Mouse (Mus musculus) kidney, embryonic 14.5 days (tissue): Measurements from ENCODE around the gene Hoxa10. TPM values are rescaled to one million over a fixed set of nuclear protein-coding genes. Genes with fewer than 3 reads are reported as not detected.
A peak's percentile ranks its signal among the peaks of the same experiment; 100 is the strongest.

Experiments used
- ATAC-seq: fragments of 200-750 bp; cut with Nextera tagmentation; 2 replicates; pipeline ENCODE4 v1.8.0; 2017; ENCODE audit warnings: moderate number of reproducible peaks, mild to moderate bottlenecking, moderate TSS enrichment, moderate library complexity; ENCODE audit not compliant: low FRiP score, low TSS enrichment
- H3K27ac ChIP-seq: fragments of 300-500 bp; sonication (generic); 2 replicates; pipeline ENCODE4 v1.5.1; 2014; ENCODE audit warnings: low read depth, mild to moderate bottlenecking, low read length, moderate library complexity, mixed read lengths
- H3K27me3 ChIP-seq: fragments of 300-500 bp; sonication (generic); 2 replicates; pipeline ENCODE4 v1.6.1; 2014; ENCODE audit warnings: mild to moderate bottlenecking, low read length; ENCODE audit not compliant: control insufficient read depth, insufficient read depth
- H3K36me3 ChIP-seq: fragments of 300-500 bp; sonication (generic); 2 replicates; pipeline ENCODE4 v1.6.1; 2014; ENCODE audit warnings: low read length, mixed read lengths; ENCODE audit not compliant: control insufficient read depth, insufficient read depth
- H3K4me1 ChIP-seq: fragments of 300-500 bp; sonication (generic); 2 replicates; pipeline ENCODE4 v1.6.1; 2014; ENCODE audit warnings: low read length, mixed read lengths; ENCODE audit not compliant: control insufficient read depth, insufficient read depth
- H3K4me2 ChIP-seq: fragments of 300-500 bp; sonication (generic); replicated peaks from 2 replicates; pipeline ENCODE4 v1.6.1; 2014; ENCODE audit warnings: low read depth, mild to moderate bottlenecking, low read length
- H3K4me3 ChIP-seq: fragments of 300-500 bp; sonication (generic); 2 replicates; pipeline ENCODE4 v1.5.1; 2014; ENCODE audit warnings: mild to moderate bottlenecking, low read length
- H3K9ac ChIP-seq: fragments of 300-500 bp; sonication (generic); 2 replicates; pipeline ENCODE4 v1.6.1; 2014; ENCODE audit warnings: low read depth, mild to moderate bottlenecking, low read length, moderate library complexity
- H3K9me3 ChIP-seq: fragments of 300-500 bp; sonication (generic); 2 replicates; pipeline ENCODE4 v1.6.1; 2016; ENCODE audit warnings: low read length; ENCODE audit not compliant: control insufficient read depth
- WGBS: fragments of 180-500 bp; shearing (Covaris S2); extraction: QIAGEN DNeasy Blood & Tissue Kit; methylation state at CpG from one replicate; pipeline ENCODE4 v1.1.7; 2014; 5-methylcytosine and 5-hydroxymethylcytosine counted together
- polyA plus RNA-seq: library from polyadenylated mRNA; unstranded; fragments of >200 nt; fragmentation: Nextera tagmentation; extraction: Ambion mirVana; gene quantifications from 2 replicates; pipeline ENCODE4 v1.2.1, GENCODE M21; 2014

Hoxa10 gene
- 177 and 186 TPM in 2 replicates for polyA plus RNA-seq

GRCm38 (mm10) chr6:52240389-52241000 is at the start of gene Hoxa10:
Gene Hoxa10 (minus strand): TSS chr6:52240854.
- H3K27me3 ChIP-seq = no peaks in the 10 kb centered on the region; the same call in none of the 2 replicates
- peak within 1 kb of the TSS; percentile 83 for H3K4me2 ChIP-seq
- H3K4me1 ChIP-seq = peaks cover 21% of the 10 kb centered on the region
- peak within 1 kb of the TSS; percentile 96 for H3K9ac ChIP-seq
- H3K27ac ChIP-seq = peak within 1 kb of the TSS; percentile 98
- peak; percentile 69 for ATAC-seq
- peak within 1 kb of the TSS; percentile 64 for H3K4me3 ChIP-seq
- WGBS = under 1% methylated on average over 35 of the region's 35 CpGs
- H3K36me3 ChIP-seq = no peaks in the 10 kb centered on the region
- no peaks in the 10 kb centered on the region for H3K9me3 ChIP-seq

- Histone ChIP-seq H3K27me3 (peaks cover 38% of the 10 kb centered on the region), H3K4me2 (no peak overlapping the region), H3K4me3 (no peak overlapping the region), H3K9ac (no peak overlapping the region), H3K36me3 (no peaks in the 10 kb centered on the region), H3K27ac (no peak overlapping the region), H3K9me3 (no peaks in the 10 kb centered on the region), H3K4me1 (0 out of 2 replicates have a peak, but pooled peaks cover 4% of the 10 kb centered on the region)
- WGBS = 8% methylated on average over 12 of the region's 12 CpGs
- no peak for ATAC-seq
Observed at GRCm38 (mm10) chr6:52290186-52290585, 49.5 kb upstream of the Hoxa10 start.

- Histone ChIP-seq H3K9me3 (no peaks in the 10 kb centered on the region), H3K4me2 (no peak overlapping the region), H3K27me3 (0 out of 2 replicates have a peak, but pooled peaks cover 5% of the 10 kb centered on the region), H3K36me3 (no peaks in the 10 kb centered on the region), H3K4me1 (no peaks in the 10 kb centered on the region), H3K4me3 (no peak overlapping the region), H3K9ac (no peak overlapping the region), H3K27ac (no peak overlapping the region)
- no peak for ATAC-seq
- WGBS = 69% methylated on average over 5 of the region's 5 CpGs
Observed at GRCm38 (mm10) chr6:52283896-52284295, 43.2 kb upstream of the Hoxa10 start.

GRCm38 (mm10) chr6:52281084-52281483 is 40.4 kb upstream of the Hoxa10 start:
- Histone ChIP-seq H3K4me1 (no peaks in the 10 kb centered on the region), H3K27me3 (peaks cover 19% of the 10 kb centered on the region), H3K36me3 (no peaks in the 10 kb centered on the region)

GRCm38 (mm10) chr6:52276920-52277319 is 36.3 kb upstream of the Hoxa10 start:
- no peak overlapping the region for H3K27ac ChIP-seq
- no peak overlapping the region for H3K4me3 ChIP-seq
- H3K4me2 ChIP-seq = no peak overlapping the region
- no peaks in the 10 kb centered on the region for H3K36me3 ChIP-seq
- no peak for ATAC-seq
- H3K27me3 ChIP-seq = peaks cover 50% of the 10 kb centered on the region
- no peak overlapping the region for H3K9ac ChIP-seq
- H3K9me3 ChIP-seq = no peaks in the 10 kb centered on the region
- no peaks in the 10 kb centered on the region for H3K4me1 ChIP-seq
- WGBS = 6% methylated on average over 5 of the region's 5 CpGs

More at GRCm38 (mm10) chr6:52281084-52281483, 40.4 kb upstream of the Hoxa10 start:
- 19% methylated on average over 12 of the region's 12 CpGs for WGBS
- Histone ChIP-seq H3K4me2 (no peak overlapping the region), H3K27ac (no peak overlapping the region), H3K9ac (no peak overlapping the region), H3K4me3 (no peak overlapping the region), H3K9me3 (no peaks in the 10 kb centered on the region)
- ATAC-seq = no peak

GRCm38 (mm10) chr6:52276382-52276781 is 35.7 kb upstream of the Hoxa10 start:
- no peak overlapping the region for H3K4me2 ChIP-seq
- no peaks in the 10 kb centered on the region for H3K9me3 ChIP-seq
- peaks cover 55% of the 10 kb centered on the region for H3K27me3 ChIP-seq
- H3K36me3 ChIP-seq = no peaks in the 10 kb centered on the region
- 2% methylated on average over 6 of the region's 6 CpGs for WGBS
- H3K4me1 ChIP-seq = no peaks in the 10 kb centered on the region
- no peak overlapping the region for H3K27ac ChIP-seq
- no peak overlapping the region for H3K9ac ChIP-seq
- H3K4me3 ChIP-seq = no peak overlapping the region
- ATAC-seq = no peak

GRCm38 (mm10) chr6:52275563-52276280 is 35.1 kb upstream of the Hoxa10 start:
- H3K27ac ChIP-seq = no peak overlapping the region
- ATAC-seq = no peak
- H3K9ac ChIP-seq = no peak overlapping the region
- no peaks in the 10 kb centered on the region for H3K36me3 ChIP-seq
- no peaks in the 10 kb centered on the region for H3K9me3 ChIP-seq
- H3K4me3 ChIP-seq = no peak overlapping the region
- H3K27me3 ChIP-seq = peaks cover 62% of the 10 kb centered on the region
- 9% methylated on average over 8 of the region's 8 CpGs for WGBS
- H3K4me2 ChIP-seq = no peak overlapping the region
- H3K4me1 ChIP-seq = no peaks in the 10 kb centered on the region

- no peak overlapping the region for H3K4me2 ChIP-seq
Observed at GRCm38 (mm10) chr6:52274576-52274975, 33.9 kb upstream of the Hoxa10 start.

GRCm38 (mm10) chr6:52273656-52274280 is 33.1 kb upstream of the Hoxa10 start:
- no peaks in the 10 kb centered on the region for H3K4me1 ChIP-seq
- no peak overlapping the region for H3K9ac ChIP-seq

More at GRCm38 (mm10) chr6:52274576-52274975, 33.9 kb upstream of the Hoxa10 start:
- Histone ChIP-seq H3K4me3 (no peak overlapping the region), H3K9me3 (no peaks in the 10 kb centered on the region), H3K27me3 (peaks cover 73% of the 10 kb centered on the region), H3K36me3 (no peaks in the 10 kb centered on the region), H3K27ac (no peak overlapping the region), H3K9ac (no peak overlapping the region), H3K4me1 (no peaks in the 10 kb centered on the region)
- WGBS = 4% methylated on average over 11 of the region's 11 CpGs
- no peak for ATAC-seq

More at GRCm38 (mm10) chr6:52273656-52274280, 33.1 kb upstream of the Hoxa10 start:
- Histone ChIP-seq H3K4me3 (no peak overlapping the region), H3K27me3 (peaks cover 82% of the 10 kb centered on the region), H3K27ac (no peak overlapping the region), H3K9me3 (no peaks in the 10 kb centered on the region), H3K4me2 (no peak overlapping the region), H3K36me3 (no peaks in the 10 kb centered on the region)
- WGBS = 2% methylated on average over 22 of the region's 22 CpGs
- ATAC-seq = 0 out of 2 replicates have a peak, but pooled peaks have one; percentile 28
